Mouse (Mus musculus): ENCODE results near the gene Tbkbp1. TPM values are rescaled to one million over a fixed set of nuclear protein-coding genes. Genes with fewer than 3 reads are reported as not detected.

The Tbkbp1 gene
- under 1 TPM; 0.42 to 0.90 TPM for total RNA-seq (2023)

GRCm38 (mm10) chr11:97151343-97151801, at the start of gene Tbkbp1:
Gene Tbkbp1 (minus strand): TSS chr11:97151495.

DNA sequence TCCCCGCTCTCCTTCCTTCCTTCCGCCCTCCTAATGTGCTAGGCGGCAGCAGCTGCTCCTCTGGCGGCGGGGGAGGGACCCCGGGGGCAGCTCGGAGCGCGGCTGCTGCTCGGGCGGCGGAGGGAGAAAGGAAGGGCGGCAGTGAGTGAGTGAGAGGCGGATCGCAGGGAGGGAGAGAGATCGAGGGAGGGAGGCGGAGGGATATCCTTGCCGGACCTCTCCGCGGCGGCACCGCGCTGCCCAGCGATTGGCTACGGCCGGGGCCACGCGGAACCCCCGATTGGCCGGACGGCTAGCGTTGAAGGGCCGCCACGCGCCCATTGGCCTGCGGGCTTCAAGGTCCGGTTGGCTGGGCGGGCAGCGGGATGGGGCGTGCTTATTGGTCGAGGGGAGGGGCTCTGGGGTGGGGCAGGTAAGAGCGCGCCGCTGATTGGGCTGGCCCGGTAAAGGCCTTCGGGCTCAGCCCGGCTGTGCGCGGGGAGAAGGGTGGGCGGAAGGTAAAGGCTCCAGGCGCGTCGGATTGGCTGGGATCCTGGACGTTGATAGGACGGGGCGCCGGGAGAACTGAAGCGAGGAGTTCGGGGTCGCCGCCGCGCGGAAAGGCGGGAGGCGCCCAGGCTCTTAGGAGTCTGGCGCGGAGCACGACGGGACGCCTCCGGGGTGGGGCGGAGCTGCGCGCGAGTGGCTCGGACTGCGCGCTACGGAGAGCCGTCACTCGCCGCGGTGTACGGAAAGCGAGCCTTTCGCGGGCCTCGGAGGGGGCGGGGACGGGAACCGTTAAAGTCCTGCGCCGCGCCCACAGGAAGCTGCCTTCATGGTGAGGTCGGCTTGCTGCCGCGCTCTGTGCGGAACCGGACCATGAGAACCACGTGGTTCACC, 36.7 kb upstream of the Tbkbp1 start, which contains the start of gene Kpnb1:
Gene Kpnb1, minus strand, starts transcription at position 118 of the 879 bp plus-strand sequence.

DNA sequence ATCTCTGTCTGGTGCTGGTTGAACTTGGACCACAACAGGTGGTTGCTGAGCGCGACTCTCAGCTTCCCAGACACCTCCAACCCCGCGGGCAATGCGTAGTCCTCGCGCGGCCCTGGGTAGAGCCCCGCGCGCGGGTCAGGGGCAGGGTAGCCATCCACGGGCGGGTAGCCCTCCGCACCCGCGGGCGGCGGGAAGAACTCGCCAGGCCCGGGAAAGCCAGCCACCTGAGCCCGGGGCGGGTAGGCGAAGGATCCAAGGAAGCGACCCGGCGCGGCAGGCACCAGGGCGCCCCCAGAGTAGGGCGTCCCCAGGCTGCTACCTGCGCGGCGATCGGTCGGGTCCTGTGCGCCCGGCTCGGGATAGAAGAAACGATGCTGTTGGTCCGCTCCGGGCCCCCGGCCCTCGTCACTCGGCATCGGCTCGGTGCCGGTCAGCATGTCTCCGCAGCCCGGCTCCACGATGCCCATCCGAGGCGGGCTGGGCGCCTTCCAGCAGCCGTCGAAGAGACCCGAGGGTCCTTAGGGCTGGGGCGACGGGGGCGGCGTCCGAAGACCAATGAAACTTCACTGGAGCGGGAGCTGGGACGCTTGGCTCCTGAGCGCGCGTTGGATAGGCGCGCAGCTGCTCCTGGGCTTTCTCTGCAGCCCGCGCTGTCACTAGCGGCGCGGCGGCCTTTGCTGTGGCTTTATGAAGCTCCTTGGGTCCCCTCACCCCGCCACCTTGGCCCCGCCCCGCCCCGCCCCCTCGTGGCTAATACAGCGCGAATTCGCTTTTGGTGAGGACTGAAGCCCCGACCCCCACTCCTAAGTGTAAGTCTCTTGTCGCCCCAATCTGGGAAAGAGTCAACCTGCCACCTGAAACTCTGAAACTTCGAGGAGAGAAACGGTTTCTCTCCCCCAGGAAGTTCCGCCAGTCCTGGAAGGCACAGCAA, 36.4 kb downstream of the Tbkbp1 start, which contains the start of gene Tbx21:
Gene Tbx21, minus strand, starts transcription at position 661 of the 931 bp plus-strand sequence.

Other genes starting within 250 kb of the Tbkbp1 start
- 10 to 100 TPM; 41.2 to 60.8 TPM for gene Cdk5rap3, start 235.0 kb downstream of the Tbkbp1 start, total RNA-seq (2023)
- gene Prr15l, start 223.4 kb downstream of the Tbkbp1 start, total RNA-seq (2023): not detected
- gene Pnpo, start 207.5 kb downstream of the Tbkbp1 start, total RNA-seq (2023): 10 to 100 TPM; 23.5 to 25.4 TPM
- 10 to 100 TPM; 45.7 to 47.3 TPM for gene Sp2, start 168.5 kb downstream of the Tbkbp1 start, total RNA-seq (2023)
- not detected for gene Sp6, start 138.1 kb downstream of the Tbkbp1 start, total RNA-seq (2023)
- gene Scrn2, start 121.6 kb downstream of the Tbkbp1 start, total RNA-seq (2023): 1 to 10 TPM; 7.1 to 9.1 TPM
- gene Lrrc46, start 110.1 kb downstream of the Tbkbp1 start, total RNA-seq (2023): not detected
- 10 to 100 TPM; 43.3 to 50.2 TPM for gene Mrpl10, start 109.9 kb downstream of the Tbkbp1 start, total RNA-seq (2023)
- 10 to 100 TPM; 37.3 to 45.2 TPM for gene Osbpl7, start 100.9 kb downstream of the Tbkbp1 start, total RNA-seq (2023)
- gene Tbx21, start 36.2 kb downstream of the Tbkbp1 start, total RNA-seq (2023): 1 to 10 TPM; 3.0 to 3.1 TPM
- 100 to 1,000 TPM; 171 to 177 TPM for gene Kpnb1, start 36.4 kb upstream of the Tbkbp1 start, total RNA-seq (2023)
- 10 to 100 TPM; 63.3 to 70.5 TPM for gene Npepps, start 129.1 kb upstream of the Tbkbp1 start, total RNA-seq (2023)
- gene Mrpl45, start 164.2 kb upstream of the Tbkbp1 start, total RNA-seq (2023): 10 to 100 TPM; 15.1 to 19.3 TPM
- gene Gpr179, start 200.6 kb upstream of the Tbkbp1 start, total RNA-seq (2023): not detected
- gene Socs7, start 211.1 kb upstream of the Tbkbp1 start, total RNA-seq (2023): 10 to 100 TPM; 20.3 to 24.2 TPM

Data from B cell, adult 67 days (primary cell).